Mouse (Mus musculus) kidney, adult 2 months (tissue): ENCODE data around the gene Hist2h2ac. TPM values are rescaled to one million over a fixed set of nuclear protein-coding genes. Genes with fewer than 3 reads are reported as not detected.
A peak's percentile ranks its signal among the peaks of the same experiment; 100 is the strongest.
"Not testable (repeated sequence)": the region's sequence is repeated elsewhere in the genome, so short reads cannot be mapped to it uniquely, and the experiment has no call there.

ENCODE experiments used
- DNase-seq: peaks from one replicate; pipeline ENCODE4 v3.0.0; 2021
- H3K27ac ChIP-seq: fragments of 200-500 bp; 2 replicates; pipeline ENCODE4 v1.5.1; 2012; ENCODE audit warnings: low read depth, low read length, control low read depth, inconsistent platforms; ENCODE audit not compliant: insufficient read depth
- H3K27me3 ChIP-seq: fragments of 200-500 bp; replicated peaks from 2 replicates; pipeline ENCODE4 v1.6.1; 2012; ENCODE audit warnings: mild to moderate bottlenecking, moderate library complexity, low read length, inconsistent platforms; ENCODE audit not compliant: control insufficient read depth, insufficient read depth
- H3K36me3 ChIP-seq: fragments of 200-500 bp; 2 replicates; pipeline ENCODE4 v1.6.1; 2012; ENCODE audit warnings: mild to moderate bottlenecking, moderate library complexity, low read length, inconsistent platforms; ENCODE audit not compliant: control insufficient read depth, insufficient read depth
- H3K4me1 ChIP-seq: fragments of 200-500 bp; 2 replicates; pipeline ENCODE4 v1.6.1; 2011; ENCODE audit warnings: low read length; ENCODE audit not compliant: control insufficient read depth, insufficient read depth
- H3K4me3 ChIP-seq: fragments of 200-500 bp; 2 replicates; pipeline ENCODE4 v1.5.1; 2011; ENCODE audit warnings: mild to moderate bottlenecking, low read depth, low read length, control low read depth; ENCODE audit not compliant: insufficient read depth
- CTCF ChIP-seq: fragments of 200-500 bp; conservative IDR thresholded peaks from 2 replicates; pipeline ENCODE4 v1.5.1; 2011; ENCODE audit warnings: low read depth, mild to moderate bottlenecking, control low read depth, low read length, moderate library complexity, mixed read lengths; ENCODE audit not compliant: insufficient read depth, insufficient read length
- POLR2A ChIP-seq: fragments of 200-500 bp; IDR thresholded peaks from one replicate; pipeline ENCODE4 v1.6.1; 2011; ENCODE audit warnings: low read depth, low read length, control low read depth
- WGBS: fragments of 180-500 bp; shearing (Covaris S2); methylation state at CpG from one replicate; pipeline ENCODE4 v1.1.7; 2018; 5-methylcytosine and 5-hydroxymethylcytosine counted together
- polyA plus RNA-seq: library from polyadenylated mRNA; depleted of rRNA; stranded (reverse); fragments of >200 nt; gene quantifications from 2 replicates; pipeline ENCODE4 v1.2.3, GENCODE M21; 2012

Hist2h2ac gene
- polyA plus RNA-seq, 1 experiment = 3.7 TPM

GRCm38 (mm10) chr3:96225421-96225820, 4.7 kb upstream of the Hist2h2ac start:
- TF ChIP-seq POLR2A = no peak
- TF ChIP-seq CTCF = no peak
- H3K4me3 ChIP-seq = no peak overlapping the region
- H3K4me1 ChIP-seq = peaks cover 10% of the 10 kb centered on the region; the same call in 1 of the 2 replicates
- 17% methylated on average over 2 of the region's 2 CpGs for WGBS
- no peak overlapping the region for H3K27ac ChIP-seq
- DNase-seq = peak; percentile 21
- no peaks in the 10 kb centered on the region for H3K36me3 ChIP-seq
- H3K27me3 ChIP-seq = no peaks in the 10 kb centered on the region

- no peak overlapping the region for H3K27ac ChIP-seq
Measured at GRCm38 (mm10) chr3:96222774-96223173, 2.1 kb upstream of the Hist2h2ac start.

GRCm38 (mm10) chr3:96221640-96222038, 959 bp upstream of the Hist2h2ac start:
- 24% methylated on average over 9 of the region's 9 CpGs for WGBS
- peaks cover 19% of the 10 kb centered on the region; the same call in 1 of the 2 replicates for H3K4me1 ChIP-seq

More at GRCm38 (mm10) chr3:96222774-96223173, 2.1 kb upstream of the Hist2h2ac start:
- WGBS = 88% methylated on average over 4 of the region's 4 CpGs
- DNase-seq = no peak
- Histone ChIP-seq H3K36me3 (no peaks in the 10 kb centered on the region), H3K4me1 (peaks cover 19% of the 10 kb centered on the region; the same call in 1 of the 2 replicates), H3K4me3 (no peak overlapping the region), H3K27me3 (no peaks in the 10 kb centered on the region)
- TF ChIP-seq POLR2A (no peak), CTCF (no peak)

GRCm38 (mm10) chr3:96220131-96220764, 432 bp downstream of the Hist2h2ac start:
- not testable (repeated sequence) for H3K36me3 ChIP-seq, H3K27me3 ChIP-seq, DNase-seq
- Histone ChIP-seq H3K27ac (peak overlapping the region; percentile 94), H3K4me1 (peaks cover 15% of the 10 kb centered on the region; the same call in 1 of the 2 replicates), H3K4me3 (peak overlapping the region; percentile 74)
- WGBS = 1% methylated on average over 36 of the region's 47 CpGs

More at GRCm38 (mm10) chr3:96221640-96222038, 959 bp upstream of the Hist2h2ac start:
- H3K27ac ChIP-seq = peak overlapping the region; percentile 77
- peak overlapping the region; percentile 55 for H3K4me3 ChIP-seq
- DNase-seq = peak; percentile 33
- H3K36me3 ChIP-seq = no peaks in the 10 kb centered on the region
- TF ChIP-seq POLR2A (no peak), CTCF (no peak)
- H3K27me3 ChIP-seq = no peaks in the 10 kb centered on the region

- under 1% methylated on average over 37 of the region's 37 CpGs for WGBS
- Histone ChIP-seq H3K27ac (peak within 1 kb of the TSS; percentile 94), H3K27me3 (no peaks in the 10 kb centered on the region), H3K4me3 (peak within 1 kb of the TSS; percentile 74), H3K36me3 (no peaks in the 10 kb centered on the region), H3K4me1 (peaks cover 15% of the 10 kb centered on the region; the same call in 1 of the 2 replicates)
- peak; percentile 92 for DNase-seq
- TF ChIP-seq CTCF (no peak), POLR2A (no peak)
Measured at GRCm38 (mm10) chr3:96219661-96220130, 984 bp downstream of the Hist2h2ac start, which contains the start of the genes Bola1 and Hist2h2ab. Gene Bola1 (minus strand): TSS chr3:96219709. Gene Hist2h2ab (plus strand): TSS chr3:96219865.

GRCm38 (mm10) chr3:96219191-96219641, 1.5 kb downstream of the Hist2h2ac start:
- Histone ChIP-seq H3K27ac (peak overlapping the region; percentile 94), H3K27me3 (no peaks in the 10 kb centered on the region), H3K4me3 (peak overlapping the region; percentile 74), H3K4me1 (peaks cover 15% of the 10 kb centered on the region; the same call in 1 of the 2 replicates), H3K36me3 (no peaks in the 10 kb centered on the region)
- peak; percentile 28; the same call in 1 of the 2 replicates for TF ChIP-seq CTCF
- no peak for TF ChIP-seq POLR2A
- under 1% methylated on average over 12 of the region's 12 CpGs for WGBS
- DNase-seq = peak; percentile 49

GRCm38 (mm10) chr3:96209242-96209641, 11.4 kb downstream of the Hist2h2ac start:
- no peak overlapping the region for H3K27ac ChIP-seq
- TF ChIP-seq POLR2A = no peak
- TF ChIP-seq CTCF = peak; percentile 30; the same call in 1 of the 2 replicates
- 34% methylated on average over 15 of the region's 15 CpGs for WGBS
- DNase-seq = peak; percentile 33
- H3K4me3 ChIP-seq = no peak overlapping the region
- H3K27me3 ChIP-seq = no peaks in the 10 kb centered on the region
- no peaks in the 10 kb centered on the region for H3K4me1 ChIP-seq
- no peaks in the 10 kb centered on the region for H3K36me3 ChIP-seq
